Mouse (Mus musculus) thymus, adult 18-20 months (tissue): ENCODE measurements around the gene Gm28048.

Experiments used
- DNase-seq, 2 experiments: peaks; one replicate each; pipeline ENCODE4 v3.0.0; 2022; ENCODE audit warnings: mixed read lengths in 2 of 2

The Gm28048 gene

GRCm38 (mm10) chr11:22937716-22938316 is 44.1 kb downstream of the Gm28048 start:
- peak; percentile 39 to 51 for DNase-seq

GRCm38 (mm10) chr11:22936446-22937125 is 45.3 kb downstream of the Gm28048 start:
- DNase-seq = peak in 1 of 2 experiments; percentile 25

- DNase-seq = no peak
Observed at GRCm38 (mm10) chr11:22932167-22932566, 49.7 kb downstream of the Gm28048 start.

DNA sequence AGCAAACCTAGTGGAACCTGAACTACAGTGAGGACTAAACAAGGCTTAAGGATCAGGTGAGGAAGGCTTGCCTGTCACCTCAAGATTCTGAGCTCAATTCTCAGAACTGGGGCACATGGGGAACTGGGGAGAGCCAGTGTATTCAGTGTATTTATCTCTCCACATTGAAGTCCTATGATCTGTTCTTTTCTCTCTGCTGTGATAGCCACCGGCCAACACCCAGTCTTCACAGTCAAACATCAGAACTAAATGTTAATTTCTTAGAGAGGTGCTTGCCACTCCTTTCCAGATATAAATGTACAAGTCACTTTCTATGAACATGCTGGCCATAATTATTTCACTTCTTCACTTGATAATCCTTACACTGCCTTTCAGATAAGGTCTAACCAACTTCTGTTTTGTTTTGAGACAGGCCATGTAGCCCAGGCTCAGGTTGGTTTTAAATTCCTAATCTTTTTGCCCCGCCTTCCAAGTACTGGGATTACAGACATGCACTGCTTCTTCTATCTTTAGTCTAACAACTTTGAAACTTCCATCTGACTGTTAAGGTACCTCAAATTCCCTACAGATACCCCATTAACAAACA is 50.5 kb downstream of the Gm28048 start:
- no peak for DNase-seq

DNA sequence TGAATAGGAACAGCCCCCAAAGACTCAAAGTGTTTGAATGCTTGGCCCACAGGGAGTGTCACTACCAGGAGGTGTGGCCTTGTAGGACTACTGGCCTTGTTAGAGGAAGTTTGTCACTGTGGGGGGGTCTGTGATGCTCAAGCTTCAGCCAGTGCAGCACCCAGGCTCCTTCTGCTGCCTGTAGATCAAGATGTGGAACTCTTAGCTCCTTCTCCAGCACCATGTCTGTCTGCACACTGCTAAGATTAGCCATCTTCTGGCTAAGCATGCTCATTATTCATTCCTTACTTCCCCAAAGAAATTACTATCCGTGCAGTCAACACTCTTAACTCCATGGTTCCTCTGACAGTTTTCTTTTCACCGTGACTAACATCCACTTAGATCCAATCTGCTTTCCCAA is 51.8 kb downstream of the Gm28048 start:
- DNase-seq = no peak

GRCm38 (mm10) chr11:22928586-22929169 is 53.2 kb downstream of the Gm28048 start:
- no peak for DNase-seq

- no peak for DNase-seq
Observed at GRCm38 (mm10) chr11:22923606-22924005, 58.3 kb downstream of the Gm28048 start.

- no peak for DNase-seq
Observed at GRCm38 (mm10) chr11:22922546-22922945, 59.3 kb downstream of the Gm28048 start.

DNA sequence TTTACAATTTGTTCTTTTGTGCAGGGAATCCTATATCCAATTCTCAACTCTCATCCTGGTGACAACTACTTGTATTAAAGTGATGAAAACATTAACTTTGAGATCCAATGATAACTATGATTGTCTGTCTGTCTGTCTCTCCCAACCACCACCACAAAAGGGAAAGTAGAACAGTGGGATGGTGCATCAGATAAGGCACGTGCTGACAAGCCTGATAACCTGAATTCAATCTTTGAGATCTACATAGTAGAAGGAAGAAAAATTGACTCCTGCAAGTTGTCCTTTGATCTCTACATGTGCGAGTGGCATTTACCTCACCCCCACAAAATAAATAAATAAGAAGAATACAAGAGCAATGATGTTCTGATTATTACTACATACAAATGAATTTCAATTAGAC is 62.6 kb downstream of the Gm28048 start:
- no peak for DNase-seq

DNA sequence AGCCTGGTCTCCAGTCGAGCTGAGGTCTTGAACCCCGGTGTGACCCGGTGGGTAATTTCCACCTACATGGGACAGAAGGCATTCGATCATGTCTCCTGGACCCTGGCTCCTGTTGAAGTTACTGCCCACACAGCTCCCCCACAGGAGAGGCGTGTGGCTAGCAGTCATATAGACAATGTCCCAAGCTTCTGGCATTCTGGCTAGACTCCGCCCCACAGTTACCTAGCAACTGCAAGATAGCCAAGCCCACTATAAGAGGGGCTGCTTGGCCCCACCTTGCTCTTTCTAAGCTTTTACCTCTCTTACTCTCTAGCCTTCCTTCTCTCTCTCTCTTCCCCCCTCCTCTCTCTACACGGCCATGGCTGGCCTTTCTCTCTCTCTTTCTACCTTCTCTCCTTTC is 64.1 kb downstream of the Gm28048 start:
- DNase-seq = no peak

DNA sequence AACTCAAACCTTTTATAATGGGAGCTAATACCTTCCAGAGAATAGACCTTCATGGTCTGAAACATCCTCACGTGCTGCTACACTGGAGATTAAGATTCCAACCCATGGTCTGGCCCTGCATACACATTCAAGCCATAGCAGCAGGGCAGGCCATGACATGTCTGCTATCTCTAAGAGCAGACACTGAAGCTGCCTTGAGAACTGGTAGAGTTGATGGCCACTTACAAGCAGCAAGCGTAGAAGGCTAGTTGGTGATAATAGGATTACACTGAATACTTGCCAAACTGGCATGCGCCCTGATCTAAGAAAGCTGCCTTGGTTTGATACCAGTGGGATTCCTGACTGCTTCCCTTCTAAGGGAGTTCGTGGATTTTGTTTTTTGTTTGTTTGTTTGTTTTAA is 68.1 kb downstream of the Gm28048 start:
- no peak for DNase-seq

GRCm38 (mm10) chr11:22911831-22912230 is 70.1 kb downstream of the Gm28048 start:
- no peak for DNase-seq

DNA sequence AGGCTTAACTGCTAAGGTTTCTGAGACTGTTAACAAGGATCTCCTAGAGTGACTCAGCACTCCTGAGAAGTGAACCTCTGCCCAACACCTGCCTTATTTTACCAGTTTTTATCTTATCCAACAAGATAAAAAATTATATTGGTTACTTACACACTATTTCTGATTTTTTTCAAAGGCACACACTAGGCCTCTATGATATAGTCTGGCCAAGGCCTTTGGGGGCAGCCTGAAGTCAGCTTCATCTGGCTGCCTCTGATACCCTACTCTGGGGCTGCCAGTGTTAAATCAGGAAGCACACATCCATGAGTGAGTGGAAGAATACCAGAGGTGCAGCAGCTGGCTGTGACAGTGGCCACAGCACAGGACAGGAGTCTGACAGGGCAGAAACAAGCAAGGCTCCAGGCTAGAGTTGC is 75.4 kb downstream of the Gm28048 start:
- no peak for DNase-seq

DNA sequence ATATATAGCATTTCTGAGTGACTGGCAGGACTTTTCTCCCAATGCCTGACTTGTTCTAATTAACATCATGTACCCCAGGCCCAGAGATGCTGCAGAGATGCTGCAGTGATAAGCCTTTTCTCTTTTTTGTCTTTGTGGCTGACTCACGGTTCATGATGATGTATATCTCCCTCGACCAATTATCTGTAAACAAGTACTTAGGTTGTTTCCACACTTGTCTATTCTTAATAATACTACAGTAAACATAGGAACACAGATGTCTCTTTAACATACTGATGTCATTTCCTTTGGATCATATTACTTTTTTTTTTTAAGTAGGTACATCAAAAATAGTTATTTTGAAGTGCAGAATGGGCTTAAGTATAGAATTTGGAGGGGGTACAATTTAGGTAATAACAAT is 79.0 kb downstream of the Gm28048 start:
- no peak for DNase-seq

DNA sequence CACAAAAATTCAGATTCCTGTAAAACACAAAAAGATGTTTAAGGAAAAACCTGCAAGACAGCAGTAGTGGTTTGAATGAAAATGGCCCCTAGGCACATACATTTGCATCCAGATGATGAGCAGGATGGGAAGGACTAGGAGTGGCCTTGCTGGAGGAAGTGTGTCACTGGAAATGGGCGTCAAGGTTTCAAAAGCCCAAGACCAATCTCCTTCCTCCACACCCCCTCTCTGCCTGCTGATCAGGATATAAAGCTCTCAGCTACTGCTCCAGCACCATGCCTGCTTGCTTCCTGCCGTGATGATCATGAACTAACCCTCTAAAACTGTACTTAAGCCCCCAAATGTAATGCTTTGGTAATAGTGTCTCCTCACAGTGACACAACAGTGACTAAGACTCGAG is 81.8 kb downstream of the Gm28048 start:
- DNase-seq = no peak

GRCm38 (mm10) chr11:22897642-22898041 is 84.2 kb downstream of the Gm28048 start:
- no peak for DNase-seq

GRCm38 (mm10) chr11:22897127-22897526 is 84.8 kb downstream of the Gm28048 start:
- DNase-seq = no peak

DNA sequence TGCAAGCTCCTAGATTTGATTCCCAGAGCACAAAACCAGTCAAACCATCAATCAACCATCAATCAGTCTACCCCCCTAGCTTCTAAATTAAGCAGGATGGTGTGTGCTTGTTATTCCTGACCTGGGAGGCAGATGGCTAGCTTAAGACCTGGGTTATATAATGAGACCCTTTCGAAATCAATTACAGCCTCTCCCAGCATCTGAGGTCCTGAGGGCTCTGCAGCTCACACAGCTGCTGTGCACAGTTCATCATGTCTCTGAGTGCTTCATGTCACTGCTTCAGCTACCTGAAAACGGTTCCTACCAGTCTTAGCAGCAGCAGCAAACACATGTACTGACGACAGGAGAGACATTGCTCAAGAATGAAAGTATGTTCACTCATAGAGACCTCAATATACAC is 88.8 kb downstream of the Gm28048 start:
- no peak for DNase-seq

GRCm38 (mm10) chr11:22892466-22892865 is 89.4 kb downstream of the Gm28048 start:
- no peak for DNase-seq

DNA sequence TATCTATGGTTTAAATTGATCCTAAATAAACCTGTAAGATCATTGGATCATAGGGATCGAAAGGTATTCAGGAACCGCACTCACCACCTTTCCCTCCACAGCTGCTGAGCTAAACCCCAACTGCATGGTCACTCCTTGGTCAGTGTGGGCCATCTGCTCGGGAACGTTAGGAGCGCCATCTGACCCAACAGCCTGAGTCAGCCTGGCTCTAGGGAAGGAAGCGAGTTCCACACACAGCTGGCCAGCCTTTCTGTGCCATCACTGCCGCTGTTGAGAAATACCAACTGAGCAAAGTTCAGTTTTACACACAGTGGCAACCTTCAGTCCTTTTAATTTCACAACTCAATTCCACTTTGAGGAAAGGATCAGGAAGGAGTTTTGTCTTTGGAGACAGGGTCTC is 90.0 kb downstream of the Gm28048 start:
- DNase-seq = no peak

DNA sequence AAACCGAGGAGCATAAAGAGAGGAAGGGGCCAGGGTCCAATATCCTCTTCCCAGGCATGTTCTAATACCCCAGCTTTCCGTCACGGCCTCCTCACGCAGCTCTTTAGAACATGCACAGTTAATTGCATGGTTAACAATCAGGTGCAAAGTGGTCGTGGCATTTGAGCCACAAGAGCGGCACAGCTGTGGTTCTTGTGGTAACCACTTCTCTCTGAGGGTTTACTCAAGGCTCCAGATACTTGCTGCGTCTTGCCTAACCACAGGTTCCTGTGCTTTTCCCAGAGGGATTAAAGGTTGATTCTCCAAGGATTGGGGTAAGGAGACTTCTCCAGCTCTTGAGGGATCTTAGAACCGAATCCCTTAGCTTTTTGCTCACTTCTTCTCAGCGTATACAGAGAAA is 90.6 kb downstream of the Gm28048 start:
- no peak for DNase-seq

DNA sequence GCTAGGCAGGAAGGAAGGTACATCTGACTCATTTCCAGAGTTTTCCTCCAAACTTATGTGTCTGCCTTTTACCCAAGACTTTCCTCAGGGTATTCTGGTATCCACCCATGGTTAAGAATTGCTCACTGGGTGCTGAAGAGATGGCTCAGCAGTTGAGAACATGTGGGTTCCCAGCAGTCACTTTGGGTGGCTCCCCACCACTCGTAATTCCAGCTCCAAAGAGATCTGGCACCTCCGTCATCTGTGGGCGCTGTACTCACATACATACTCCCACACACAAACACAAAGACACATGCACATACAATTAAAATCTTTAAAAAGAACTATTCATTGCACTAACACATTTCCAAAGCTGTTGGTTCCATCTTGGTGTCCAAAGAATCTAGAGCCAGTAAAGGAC is 92.7 kb downstream of the Gm28048 start:
- DNase-seq = no peak

- DNase-seq = no peak
Observed at GRCm38 (mm10) chr11:22886991-22887390, 94.9 kb downstream of the Gm28048 start.

DNA sequence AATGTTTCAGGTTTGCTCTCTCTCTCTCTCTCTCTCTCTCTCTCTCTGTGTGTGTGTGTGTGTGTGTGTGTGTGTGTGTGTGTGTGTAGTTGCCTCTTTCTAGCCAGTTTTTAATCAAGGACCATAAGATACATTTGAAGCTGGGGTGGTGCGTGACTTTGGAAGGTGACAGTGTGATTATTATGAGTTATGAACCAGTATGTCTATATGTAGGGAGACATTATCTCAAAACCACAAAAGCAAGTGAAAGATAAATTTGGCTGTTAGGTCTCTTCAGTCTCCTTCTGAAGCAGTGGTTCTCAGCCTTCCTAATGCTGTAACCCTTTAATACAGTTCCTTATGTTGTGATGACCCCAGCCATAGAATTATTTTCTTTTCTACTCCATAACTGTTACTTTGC is 96.5 kb downstream of the Gm28048 start:
- no peak for DNase-seq
